ENCODE assay signal across 9 mouse cellular contexts in genomic region chr1:81316403-81316994, GRCm38 (mm10).
DNase-seq lines count a peak whose midpoint lies in the region; TF ChIP-seq lines count a peak whose summit lies in the region.
"Had no signal": no experiment of that assay in that cellular context is flagged by ENCODE, and none has a peak within 500 bp of the region (broad histone marks: within the 10 kb centered on the region; RNA-seq: fewer than 3 reads in every experiment).

No protein-coding gene starts in this region.

- no peaks in the 10 kb centered on the region for H3K27me3 ChIP-seq in C2C12 (ENCODE audit: control insufficient read depth, insufficient read depth, insufficient read length)

- no peaks in the 10 kb centered on the region for H3K79me2 ChIP-seq in C2C12 (ENCODE audit: control insufficient read depth, insufficient read depth)

- 52% methylated on average over 9 of the region's 9 CpGs for WGBS in lung, adult 2 months

- no peaks in the 10 kb centered on the region for H3K79me3 ChIP-seq in C2C12 (ENCODE audit: low read depth)

- H3ac ChIP-seq in C2C12 (ENCODE audit: control insufficient read depth, insufficient read length, low read depth), result no peak overlapping the region

- H3K36me3 ChIP-seq in C2C12 (ENCODE audit: control insufficient read depth, insufficient read depth), result no peaks in the 10 kb centered on the region

- no peaks in the 10 kb centered on the region for H3K4me1 ChIP-seq in lung, adult 2 months (ENCODE audit: control insufficient read depth, insufficient read depth, low read length)

- no peak for TF ChIP-seq POLR2A in lung, adult 2 months (IDR thresholded peaks at IDR 0.05; ENCODE audit: borderline replicate concordance, extremely low read depth, low read depth, low read length)

- peak; percentile 60 for DNase-seq in adrenal gland, adult 2 months
- DNase-seq in embryo, embryonic 11 days, result peak; percentile 77
- peak; percentile 9 for DNase-seq in gonadal fat pad, adult 2 months (ENCODE audit: low read depth)
- DNase-seq in kidney, postnatal 4 days, result peak; percentile 86
- DNase-seq in lung, adult 2 months, result peak; percentile 51
- DNase-seq in ovary, postnatal 14 days (ENCODE audit: low spot score), result peak; percentile 73
- DNase-seq in urinary bladder, postnatal 14 days (ENCODE audit: low spot score), result peak; percentile 78

- peak; percentile 32 for TF ChIP-seq CTCF in C2C12 (IDR thresholded peaks at IDR 0.05; ENCODE audit: control insufficient read depth, insufficient read depth, insufficient read length)
- TF ChIP-seq CTCF in lung, adult 2 months (IDR thresholded peaks at IDR 0.05; ENCODE audit: insufficient read depth, low read length), result peak; percentile 62

- no peak overlapping the region for H3K4me3 ChIP-seq in C2C12 (ENCODE audit: insufficient read depth, poor library complexity, severe bottlenecking)
- H3K4me3 ChIP-seq in lung, adult 2 months (replicated peaks; ENCODE audit: extremely low read depth, low read depth, low read length), result no peak overlapping the region
- H3K4me3 ChIP-seq: erythroblast, embryonic 14.5 days had no signal

TF ChIP-seq in C2C12, 6 proteins besides CTCF, POLR2A, EP300 and RAD21:
- TF ChIP-seq MYOG (IDR thresholded peaks at IDR 0.05; ENCODE audit: control insufficient read depth, extremely low read depth, insufficient read length) (no peak), CEBPB (IDR thresholded peaks at IDR 0.05; ENCODE audit: low read depth) (no peak), MAX (IDR thresholded peaks at IDR 0.05) (no peak), MYOD1 (IDR thresholded peaks at IDR 0.05; ENCODE audit: control insufficient read depth, insufficient read length, low read depth) (no peak), USF1 (IDR thresholded peaks at IDR 0.05; ENCODE audit: low read depth) (no peak), FOSL1 (IDR thresholded peaks at IDR 0.05; ENCODE audit: insufficient read depth, low read length, poor library complexity, severe bottlenecking) (no peak)
TF ChIP-seq in C2C12: peak in this region for 0.

Comparison
In these comparisons a context has a peak if more than half of its experiments do, and no peak if none do; other contexts are left out.
1. DNase-seq: peak in every context shown above with its lines; median percentile 86 in kidney, postnatal 4 days; 78 in urinary bladder, postnatal 14 days; 77 in embryo, embryonic 11 days; 73 in ovary, postnatal 14 days; 60 in adrenal gland, adult 2 months; 51 in lung, adult 2 months; 9 in gonadal fat pad, adult 2 months.